Mouse (Mus musculus): Measurements from ENCODE around the gene Scgb3a1.

The Scgb3a1 gene

DNA sequence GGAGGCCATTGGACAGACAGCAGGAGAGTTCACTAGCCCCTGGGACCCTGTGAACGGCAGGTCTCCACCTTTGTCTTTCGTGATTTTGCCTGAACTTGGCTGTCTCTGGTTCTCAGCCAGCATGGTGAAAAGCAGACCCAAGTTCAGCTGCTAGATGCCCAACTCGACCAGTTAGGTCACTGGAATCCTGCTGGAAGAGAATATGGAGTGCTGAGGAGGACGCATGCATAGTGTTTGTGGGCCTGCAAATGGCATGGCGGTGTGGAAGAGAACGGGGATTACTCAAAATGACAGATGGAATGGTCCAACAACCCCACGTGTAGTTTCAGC is 4.0 kb upstream of the Scgb3a1 start:
- DNase-seq = no peak

DNA sequence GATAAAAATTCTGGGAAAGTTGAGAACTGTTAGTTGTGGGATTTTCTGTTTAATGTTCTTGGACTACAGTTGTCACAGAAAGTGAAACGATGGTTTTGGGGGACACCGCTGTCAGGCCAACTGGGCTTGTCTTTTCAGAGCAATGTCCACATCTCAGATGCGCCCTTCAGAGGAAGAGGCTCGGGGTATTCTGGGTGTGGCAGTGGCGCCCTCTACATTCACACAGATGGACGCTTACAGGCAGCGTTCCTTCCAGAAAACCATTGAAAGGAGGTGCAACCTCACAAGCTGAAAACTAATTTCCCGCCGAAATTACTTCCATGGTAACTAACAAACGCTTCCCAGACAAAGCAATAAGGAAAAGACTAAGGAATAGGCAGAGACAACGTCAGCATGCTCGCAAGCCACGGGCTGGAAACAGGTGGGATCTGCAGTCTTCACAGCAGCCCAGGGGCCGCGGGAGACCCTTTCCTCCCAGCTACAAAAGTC is 1.1 kb upstream of the Scgb3a1 start:
- no peak for DNase-seq

DNA sequence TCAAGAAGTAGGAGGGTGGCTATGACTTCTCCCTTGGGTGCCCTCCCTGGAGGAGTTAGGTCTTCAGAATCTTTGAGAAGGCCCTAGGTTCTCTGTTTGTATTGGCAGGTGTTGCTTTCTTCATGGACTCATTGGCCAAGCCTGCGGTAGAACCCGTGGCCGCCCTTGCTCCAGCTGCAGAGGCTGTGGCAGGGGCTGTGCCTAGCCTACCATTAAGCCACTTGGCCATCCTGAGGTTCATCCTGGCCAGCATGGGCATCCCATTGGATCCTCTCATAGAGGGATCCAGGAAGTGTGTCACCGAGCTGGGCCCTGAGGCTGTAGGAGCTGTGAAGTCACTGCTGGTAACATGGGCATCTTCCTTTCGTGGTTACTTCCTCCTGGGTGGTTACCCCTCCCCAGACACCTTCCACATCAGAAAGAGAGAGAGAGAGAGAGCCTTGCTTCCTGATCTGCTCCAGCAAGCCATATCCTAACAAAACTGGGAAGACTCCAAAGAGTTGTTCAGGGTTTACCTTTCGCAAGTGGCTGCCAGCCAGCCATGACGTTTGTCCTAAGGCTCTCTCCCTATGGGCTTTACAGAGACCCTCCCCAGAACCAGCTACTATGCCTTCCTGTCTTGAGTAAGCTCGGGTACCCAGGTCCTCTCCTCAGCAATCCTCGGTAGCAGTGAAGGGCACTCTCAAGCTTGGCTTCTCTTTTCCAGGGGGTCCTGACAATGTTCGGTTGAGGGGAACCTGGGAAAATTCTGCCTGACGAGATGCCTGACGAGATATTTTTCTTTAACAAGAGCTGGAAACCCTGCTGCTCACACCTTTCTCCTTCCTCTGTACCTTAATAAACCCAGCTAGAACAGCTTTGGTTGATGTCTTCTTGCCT is 1.1 kb downstream of the Scgb3a1 start:
- no peak for DNase-seq

DNA sequence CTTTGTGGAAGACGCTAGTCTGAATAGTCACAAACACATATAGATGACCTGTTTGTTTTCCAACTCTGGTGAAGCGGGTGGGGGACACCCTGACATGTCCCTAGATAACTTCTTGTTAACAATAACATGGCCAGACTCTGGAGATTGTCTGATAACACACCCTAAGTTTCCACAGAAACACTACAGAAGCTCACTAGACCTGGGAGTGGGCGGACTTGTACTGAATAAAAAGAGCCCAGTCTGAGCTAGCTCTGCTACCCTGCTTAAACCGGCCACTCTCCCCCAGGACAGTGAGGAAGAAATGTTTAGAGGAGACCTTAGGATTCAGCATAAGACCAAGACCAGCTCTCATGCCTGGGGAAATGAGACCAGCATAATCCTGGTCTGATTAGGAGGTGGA is 2.1 kb downstream of the Scgb3a1 start:
- no peak for DNase-seq

DNA sequence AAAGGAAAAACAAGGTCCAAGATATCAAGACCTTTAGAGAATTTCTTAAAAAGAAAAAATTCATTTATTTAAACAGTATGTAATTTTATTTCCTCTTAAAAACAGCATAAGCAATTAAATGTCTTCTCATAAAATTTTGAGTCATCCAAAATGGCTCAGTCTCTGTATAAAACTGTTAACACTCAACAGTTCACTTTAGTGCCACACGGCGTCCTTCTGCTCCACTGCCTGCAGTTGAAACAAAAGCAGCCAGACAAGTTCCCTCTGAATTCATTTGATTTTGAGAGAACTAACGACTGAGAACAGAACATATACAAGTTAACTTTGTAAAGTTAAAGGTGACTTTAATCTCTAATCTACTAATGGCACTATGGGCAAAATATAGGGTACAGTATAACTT is 10.0 kb downstream of the Scgb3a1 start:
- DNase-seq = no peak

DNA sequence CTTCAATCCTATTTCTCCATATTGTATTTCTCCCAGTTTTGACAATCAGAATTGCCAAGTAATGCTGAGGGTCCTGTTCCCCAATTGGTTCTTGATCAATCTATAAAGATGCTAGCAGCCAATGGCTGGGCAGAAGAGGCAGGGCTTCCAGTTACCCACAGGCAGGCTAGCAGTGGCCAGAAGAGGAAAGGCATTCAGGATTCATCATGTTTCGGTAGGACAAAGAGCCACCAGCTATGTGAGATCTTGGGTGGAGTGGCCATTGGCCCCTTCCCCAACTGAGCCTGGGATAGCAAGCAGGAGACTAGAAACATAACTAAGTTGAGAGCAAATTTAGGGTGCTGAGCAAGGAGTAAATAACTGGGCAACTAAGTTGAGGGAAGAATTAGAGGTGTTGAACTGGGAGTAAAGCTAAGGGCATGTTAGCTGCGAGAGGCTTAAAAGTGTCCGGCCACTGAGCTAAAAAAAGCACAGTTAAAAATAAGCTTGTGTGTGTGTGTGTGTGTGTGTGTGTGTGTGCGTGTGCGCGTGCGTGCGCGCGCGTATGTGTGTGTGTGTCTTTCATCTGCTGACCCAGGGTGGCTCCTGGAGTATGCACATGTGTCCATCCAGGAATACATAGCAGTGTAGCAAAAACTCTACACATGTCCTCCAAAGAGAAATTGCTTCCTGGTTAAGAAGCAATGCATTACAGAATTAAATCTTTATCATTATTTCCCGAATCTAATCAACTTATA is 21.0 kb downstream of the Scgb3a1 start:
- no peak for DNase-seq

DNA sequence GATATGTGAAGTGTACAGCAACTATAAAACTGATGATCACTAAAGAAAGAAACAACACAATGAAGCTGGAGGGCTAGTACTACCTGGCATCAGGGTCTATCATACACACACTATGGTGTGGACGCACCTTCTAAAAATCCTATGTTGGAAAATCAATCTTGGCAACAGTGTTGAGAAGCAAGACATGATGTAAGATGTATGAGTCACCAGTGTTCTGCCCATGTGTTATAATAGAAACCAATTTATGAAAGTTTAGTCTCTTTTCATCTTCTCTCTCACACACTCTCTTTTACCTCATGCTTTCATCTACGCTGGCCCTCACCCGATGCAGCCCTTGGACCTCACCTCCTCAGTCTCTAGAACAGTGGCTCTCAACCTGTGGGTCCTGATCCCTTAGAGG is 31.6 kb downstream of the Scgb3a1 start:
- DNase-seq = no peak

DNA sequence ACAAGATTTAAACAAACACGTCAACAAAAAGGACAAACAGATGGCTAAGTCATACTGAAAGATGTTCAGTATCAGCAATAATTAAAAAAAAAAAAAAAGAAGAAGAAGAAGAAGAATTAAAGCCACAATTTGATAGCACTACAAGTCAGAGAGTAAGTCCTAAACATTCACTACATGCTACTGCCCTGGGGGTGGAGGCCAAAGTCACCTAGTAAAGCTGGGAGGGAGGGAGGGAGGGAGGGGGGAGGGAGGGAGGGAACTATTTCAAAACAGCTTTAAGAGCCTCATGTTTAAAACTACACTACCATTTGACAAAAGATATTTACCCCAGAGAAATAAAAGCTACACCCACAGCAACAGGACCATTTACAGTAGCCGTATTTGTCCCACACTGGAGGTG is 32.3 kb downstream of the Scgb3a1 start:
- no peak for DNase-seq

DNA sequence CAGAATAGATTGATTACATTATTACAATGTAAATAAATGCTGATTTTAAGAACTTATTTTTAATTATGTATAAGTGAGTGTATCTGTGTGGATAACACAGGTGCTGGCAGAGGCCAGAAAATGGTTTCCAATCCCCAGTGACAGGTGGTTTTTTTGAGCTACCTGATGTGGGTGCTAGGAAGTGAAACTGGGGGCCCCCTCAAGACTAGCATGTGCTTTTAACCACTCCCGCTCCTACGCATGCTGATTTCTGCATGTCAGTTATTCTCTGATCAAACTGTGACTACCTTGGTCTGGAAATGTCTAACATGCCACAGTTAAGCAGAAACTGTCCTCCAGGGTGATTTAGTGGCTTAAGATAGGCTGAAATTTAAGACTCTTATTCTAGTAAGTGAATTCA is 33.1 kb downstream of the Scgb3a1 start:
- no peak for DNase-seq

DNA sequence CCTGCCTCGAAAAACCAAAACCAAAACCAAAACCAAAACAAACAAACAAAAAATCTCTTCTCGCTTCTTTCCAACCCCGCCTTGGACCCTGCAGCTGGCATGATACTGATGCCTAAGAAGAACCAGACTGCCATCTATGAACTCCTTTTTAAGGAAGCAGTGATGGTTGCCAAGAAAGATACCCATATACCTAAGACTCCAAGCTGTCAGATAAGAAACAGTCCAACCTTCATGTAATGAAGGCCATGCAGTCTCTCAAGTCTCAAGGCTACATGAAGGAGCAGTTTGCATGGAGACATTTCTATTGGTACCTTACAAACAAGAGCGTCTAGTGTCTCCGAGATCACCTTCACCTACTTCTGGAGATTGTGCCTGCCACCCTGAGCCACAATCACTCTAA is 34.4 kb downstream of the Scgb3a1 start:
- no peak for DNase-seq

DNA sequence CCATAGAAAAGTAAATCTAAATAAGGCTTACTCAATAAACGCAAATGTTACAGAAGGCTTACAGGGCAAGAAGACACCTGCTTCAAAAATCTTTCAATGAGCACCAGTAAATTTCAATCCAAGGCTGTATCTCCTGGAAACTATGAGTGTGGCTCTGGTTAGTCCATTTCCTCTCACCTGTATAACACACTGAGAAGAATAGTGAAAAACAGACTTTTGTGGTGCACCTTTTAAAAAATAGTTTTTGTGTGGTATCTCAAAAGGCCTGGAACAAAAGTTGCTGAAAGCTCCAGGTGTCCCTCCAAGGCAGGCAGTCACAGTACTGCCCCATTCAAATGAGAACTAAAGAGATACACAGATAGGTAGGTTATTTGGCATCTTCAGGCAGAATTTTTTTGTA is 35.7 kb downstream of the Scgb3a1 start:
- no peak for DNase-seq

DNA sequence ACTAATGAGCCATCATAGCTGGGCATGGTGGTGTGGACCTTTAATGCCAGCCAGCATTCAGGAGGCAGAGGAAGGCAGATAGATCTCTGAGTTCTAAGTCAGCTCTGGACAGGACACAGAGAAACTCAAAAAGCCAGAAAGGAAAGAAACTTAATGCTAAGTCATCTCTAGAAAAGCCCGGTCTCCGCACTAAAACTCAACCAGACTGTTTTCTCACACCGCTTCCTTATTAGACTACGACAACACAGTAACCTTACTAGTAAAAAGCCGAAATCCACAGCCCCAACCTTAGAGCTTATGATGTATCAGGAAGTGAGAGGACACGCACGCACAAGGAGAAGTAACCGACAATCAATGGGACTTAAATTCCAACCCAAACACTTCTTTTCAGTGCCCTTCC is 38.6 kb downstream of the Scgb3a1 start:
- DNase-seq = no peak

DNA sequence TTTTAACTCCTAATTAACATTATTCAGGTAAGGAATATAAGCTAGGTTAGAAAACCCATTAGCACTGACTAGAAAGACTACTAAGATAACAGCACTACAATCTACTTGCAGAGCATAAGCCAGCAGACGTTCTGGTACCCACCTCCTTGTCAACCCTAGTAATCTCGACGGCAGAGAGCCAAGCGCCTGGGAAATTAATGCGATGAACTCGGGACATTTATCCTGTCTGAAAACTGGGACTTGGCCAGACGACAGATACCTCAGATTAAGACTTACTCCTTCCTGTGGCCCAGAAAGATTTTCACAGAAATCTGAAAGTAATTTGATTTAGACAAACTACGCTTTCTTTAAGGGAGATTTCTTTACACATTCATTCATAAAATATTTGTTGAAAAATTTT is 41.4 kb downstream of the Scgb3a1 start:
- DNase-seq = no peak

DNA sequence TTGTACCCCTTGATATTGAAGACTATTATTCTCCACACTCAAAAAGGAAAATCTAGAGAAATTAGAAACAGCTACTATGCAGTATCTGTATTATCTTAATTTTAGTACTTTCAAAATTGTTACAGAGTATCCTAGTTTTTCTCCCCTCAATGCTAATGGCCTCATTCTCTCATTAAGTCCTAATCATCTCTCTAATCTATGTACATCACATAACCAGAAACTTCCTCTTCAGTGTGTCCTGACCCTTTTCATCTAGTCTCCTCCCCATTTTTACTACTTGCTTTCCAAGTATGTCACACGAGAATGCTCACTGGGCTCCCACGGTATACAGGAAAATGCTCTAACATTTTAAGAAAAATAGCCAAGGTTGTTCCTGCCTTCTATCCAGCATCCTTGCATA is 44.4 kb downstream of the Scgb3a1 start:
- no peak for DNase-seq

DNA sequence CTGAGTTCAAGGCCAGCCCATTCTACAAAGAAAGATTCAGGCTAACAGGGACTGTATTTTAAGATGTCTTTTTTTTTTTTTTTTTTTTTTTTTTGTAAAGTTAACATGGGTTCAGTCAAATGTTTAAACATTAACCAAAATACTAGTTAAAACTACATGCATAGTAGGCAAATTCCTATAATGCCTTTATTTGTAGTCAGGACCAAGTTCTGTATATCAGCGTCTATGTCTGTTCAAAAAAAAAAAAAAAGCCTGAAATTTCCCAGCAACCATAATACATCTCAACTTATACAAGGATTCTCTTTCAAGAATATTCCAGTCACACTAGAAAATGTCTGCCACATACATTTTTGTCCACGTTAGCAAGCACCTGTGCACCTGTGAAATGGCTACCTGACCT is 47.3 kb downstream of the Scgb3a1 start:
- no peak for DNase-seq

DNA sequence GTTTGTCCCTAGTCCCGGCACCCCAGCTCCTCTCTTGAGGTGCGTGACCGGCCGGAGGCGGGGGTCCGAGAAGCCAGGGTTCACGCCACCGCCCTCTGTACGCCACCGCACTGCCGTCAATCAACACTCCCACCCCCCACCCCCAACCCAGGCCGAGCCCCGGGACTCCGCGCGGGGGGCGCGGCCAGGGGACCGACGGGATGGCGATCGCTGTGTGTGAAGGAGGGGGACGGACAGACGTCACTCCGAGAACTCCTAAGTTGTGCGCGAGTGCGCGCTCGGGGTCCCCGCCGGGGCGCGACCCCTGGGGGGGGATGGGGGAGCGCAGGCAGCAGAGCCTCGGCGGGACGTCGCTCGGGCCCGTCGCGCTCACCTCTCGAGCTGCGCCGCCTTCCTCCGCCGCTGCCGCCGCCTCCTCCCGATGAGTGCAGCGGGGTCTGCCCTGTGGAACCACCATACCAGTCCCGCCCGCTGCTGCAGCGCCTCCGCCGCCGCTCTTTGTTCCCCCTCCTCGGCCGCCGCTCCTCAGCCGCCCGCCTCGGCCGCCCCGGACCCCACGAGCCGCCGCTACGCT is 48.7 kb downstream of the Scgb3a1 start:
- peak; percentile 55 to 69 for DNase-seq

DNA sequence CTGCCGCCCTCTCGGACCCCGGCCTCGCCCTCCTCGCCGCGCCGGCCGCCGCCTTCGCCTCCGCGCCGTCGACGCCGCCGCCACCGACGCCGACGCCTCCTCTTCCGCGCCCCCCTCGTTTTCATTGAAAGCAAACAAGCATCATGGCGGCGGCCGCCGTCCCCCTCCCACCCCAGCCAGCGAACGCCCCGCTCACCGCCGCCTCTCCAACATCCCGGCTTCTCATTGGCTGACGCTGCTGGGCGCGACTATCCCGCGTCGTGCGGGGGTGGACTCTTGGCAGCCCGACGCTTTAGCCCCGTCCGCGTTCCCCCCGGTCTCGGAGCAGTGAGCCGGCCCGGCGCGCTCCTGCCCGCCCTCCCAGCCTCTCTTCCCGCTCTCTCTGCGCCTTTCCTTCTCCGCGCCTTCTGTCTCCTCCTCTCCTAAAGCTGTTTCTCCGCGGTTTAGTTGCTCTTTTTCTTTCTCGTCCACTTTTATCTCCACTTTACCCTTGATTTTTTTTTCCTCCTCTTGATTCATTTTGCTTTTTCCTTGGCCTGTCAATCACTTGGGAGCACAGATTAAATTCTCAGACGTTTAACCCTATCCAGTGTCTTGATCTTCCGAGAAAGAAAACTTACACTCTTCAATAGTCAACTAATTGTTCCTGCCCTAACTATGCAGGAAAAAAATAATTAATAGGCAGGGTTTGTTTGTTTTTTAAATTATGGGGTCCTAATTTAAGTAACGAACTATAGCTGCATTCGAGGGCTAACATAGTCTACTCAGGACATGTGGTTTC is 49.3 kb downstream of the Scgb3a1 start, which contains the start of gene Cnot6:
Gene Cnot6 (minus strand): TSS at position 169 of the 781 bp plus-strand sequence.
- DNase-seq = peak; percentile 97 to 98

DNA sequence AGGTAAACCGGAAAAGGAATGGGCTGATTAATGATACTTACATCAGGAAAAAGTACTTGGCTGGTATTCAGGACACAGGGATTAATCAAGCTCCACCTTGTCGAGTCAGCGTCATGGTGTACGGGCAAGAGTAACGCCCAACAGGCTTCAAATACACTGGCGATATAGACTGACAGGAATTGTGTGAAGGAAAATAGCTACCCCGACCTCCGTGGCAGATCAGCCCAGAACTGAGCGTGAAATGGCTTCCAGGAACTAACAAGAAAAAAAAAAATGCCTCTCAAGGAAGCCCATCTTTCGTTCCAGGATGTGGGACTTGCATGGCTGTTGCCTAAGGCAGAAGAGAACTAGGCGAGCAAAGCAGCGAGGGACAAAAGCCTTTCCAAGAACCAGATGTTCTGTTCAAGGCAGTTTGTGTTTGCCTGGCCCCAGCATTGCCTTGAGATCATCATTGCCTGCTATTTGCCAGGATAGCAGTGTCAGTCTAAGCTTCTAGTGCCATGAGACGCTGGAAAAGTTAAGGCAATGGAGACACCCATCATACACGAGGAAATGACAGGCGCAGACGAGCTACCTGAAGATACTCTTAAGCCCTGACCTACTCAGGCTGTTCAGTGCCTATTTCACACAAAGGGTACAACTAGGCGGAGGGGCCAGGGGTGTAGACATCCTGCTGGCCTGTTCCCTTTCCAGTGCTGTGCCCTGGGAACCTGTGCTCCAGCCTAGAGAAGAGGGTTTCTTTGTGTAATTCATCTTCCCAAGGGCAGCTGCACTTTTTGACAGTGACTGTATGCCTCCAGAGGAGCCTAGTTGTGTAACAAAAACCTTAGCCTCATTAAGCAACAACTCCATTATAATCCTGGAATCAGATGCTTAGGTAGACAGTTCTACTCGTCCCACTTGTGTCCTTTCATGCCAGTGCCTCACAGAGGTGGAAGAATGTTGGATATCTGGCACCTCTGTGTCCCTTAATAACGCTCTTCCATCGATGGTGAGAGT is 50.2 kb downstream of the Scgb3a1 start:
- peak in 1 of 2 experiments; percentile 18 for DNase-seq

Measured in thymus, adult 18-20 months (tissue).